Mouse (Mus musculus) CD4-positive, CD25-positive, alpha-beta regulatory T cell, adult 2 months (primary cell): Measurements from ENCODE around the gene Cabp7.

Source experiments
- DNase-seq: peaks from one replicate; pipeline ENCODE4 v3.0.0-alpha.2; 2012; ENCODE audit warnings: low read depth, low spot score

Gene Cabp7

DNA sequence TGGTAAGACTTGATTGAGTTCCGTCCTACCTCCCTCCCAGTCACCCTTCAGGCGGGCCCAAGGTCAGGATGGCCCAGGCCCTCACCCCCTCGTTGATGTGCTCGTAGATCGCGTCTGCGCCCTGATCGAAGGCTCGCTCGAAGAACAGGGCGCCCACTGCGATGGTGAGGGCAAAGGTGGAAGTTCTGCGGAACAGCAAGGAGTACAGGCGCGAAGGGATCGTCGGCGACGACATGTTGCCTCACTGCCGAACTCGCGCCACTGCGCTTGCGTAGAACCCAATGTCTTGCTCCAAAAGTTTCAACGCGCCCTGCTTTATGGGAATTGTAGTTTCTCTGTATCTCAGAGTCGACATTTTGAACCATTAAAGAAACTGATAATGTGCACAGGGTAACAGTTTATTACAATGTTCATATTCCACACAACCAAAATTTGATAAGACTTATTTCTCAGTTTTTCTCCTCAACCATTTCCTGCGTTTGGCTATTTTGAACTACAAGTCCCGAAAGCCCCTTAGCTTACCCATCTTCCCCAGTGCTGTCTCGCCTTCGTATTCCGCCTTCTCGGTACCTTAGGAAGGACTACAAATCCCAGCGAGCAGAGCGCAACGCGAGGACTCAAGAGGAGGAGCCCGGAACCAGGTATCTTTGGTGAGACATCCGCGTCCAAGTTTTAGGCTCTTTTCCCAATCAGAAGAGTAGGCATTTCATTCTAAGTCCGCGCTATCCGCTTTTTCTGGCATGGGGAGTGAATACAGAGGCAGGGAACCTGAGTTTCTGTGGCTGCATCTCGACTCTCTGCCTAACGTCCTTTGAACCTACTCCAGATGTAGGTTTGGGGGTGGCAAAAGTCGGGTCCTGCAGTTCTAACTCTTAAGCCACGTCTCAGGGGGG is 42.3 kb downstream of the Cabp7 start, which contains the start of the genes Uqcr10 and Zmat5:
Uqcr10 (minus strand) TSS at position 271 of the 893 bp plus-strand sequence.
Zmat5 (plus strand) TSS at position 607 of the 893 bp plus-strand sequence.
- peak; percentile 97 for DNase-seq

DNA sequence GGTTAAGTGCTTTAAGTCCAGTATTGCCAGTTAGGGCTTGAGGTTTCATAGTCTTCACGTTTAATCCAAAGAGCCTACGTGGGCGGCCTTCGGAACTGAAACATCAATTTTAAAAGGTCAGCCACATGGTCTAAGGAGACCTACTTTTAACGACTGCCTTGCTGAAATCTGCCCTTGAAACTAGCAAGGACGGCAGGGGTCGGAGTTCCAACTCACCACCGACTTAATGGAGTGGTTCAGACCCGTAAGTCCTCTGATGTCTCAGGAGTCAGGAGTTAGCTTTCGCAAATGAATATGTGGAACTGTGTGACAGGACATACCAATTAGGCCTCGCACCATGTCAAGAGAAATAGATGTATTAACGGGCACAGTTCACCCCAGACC is 42.9 kb downstream of the Cabp7 start:
- no peak for DNase-seq

DNA sequence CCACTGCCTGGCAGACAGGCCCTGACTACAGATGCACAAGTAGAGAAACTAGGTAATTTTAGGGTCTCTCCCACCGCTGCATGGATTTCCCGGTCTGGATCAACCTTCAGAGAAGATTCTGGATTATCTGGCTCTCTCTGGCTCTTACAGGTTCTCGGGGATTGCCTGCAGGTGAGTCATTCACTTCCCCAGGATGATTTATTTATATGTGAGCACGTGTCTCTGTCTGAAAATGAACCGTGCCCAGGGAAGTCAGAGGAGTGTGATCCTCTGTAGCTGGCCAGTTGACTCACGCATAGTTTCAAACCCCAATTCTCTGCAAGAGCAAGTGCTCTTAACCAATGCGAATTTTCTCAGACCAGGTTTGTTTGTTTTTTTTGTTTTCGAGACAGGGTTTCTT is 45.9 kb downstream of the Cabp7 start:
- no peak for DNase-seq

DNA sequence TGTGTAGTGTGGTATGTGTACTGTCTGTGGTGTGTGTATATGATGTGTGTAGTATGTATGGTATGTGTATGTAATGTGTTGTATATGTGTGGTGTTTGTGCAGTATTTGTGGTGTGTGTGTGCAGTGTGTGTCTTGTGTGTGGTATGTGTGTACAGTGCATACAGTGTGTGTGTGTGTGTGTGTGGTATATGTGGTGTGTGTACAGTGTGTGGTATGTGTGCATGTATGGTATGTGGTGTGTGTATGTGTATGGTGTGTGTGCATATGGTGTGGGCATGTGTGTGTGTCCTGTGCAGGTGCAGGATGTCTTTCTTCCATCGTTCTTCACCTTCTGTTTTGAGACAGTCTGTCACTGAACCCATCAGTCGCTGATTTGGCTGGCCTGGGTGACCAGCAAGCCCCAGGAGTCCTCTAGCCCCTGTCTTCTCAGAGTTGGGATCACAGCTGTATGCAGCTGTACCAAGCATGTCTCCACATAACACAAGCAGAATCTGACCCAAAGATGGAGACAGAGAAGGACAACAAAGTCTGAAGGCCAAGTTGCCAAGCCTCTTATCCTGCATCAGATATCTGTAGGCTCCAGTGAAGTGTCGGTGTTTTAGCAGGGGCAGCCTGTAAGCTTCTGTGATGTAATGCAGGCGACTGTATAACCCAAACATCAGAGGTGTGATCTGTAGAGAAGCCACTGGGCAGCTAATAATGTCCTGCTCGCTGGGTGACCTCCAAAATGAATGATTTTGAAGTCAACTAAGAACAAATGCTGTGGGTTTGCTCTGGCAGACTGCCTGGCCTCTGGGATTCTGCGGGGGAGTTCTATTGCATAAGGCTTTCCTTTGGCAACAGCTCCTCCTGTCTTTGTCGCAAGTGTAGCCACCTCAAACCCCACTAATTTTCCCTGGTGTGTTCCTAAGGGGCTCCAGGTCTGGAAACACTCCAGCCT is 49.3 kb downstream of the Cabp7 start:
- DNase-seq = no peak

DNA sequence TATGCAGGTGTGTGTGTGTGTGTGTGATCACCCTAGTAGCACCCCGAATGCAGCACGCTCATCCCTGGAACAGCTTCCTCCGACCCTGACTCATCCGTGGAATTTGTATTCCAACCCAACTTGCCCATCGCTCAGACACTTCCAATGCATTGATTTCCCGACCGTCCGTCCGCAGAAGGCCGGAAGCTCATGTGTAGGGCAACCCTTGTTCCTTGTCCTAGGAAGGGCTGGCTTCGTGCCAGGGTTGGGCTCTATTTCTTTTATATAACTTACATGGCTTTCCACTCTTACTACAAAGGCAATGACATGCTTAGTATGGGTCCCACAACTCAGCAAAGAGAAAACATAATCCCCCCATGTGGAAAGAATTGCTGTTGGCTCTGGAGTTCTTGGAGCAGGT is 54.4 kb downstream of the Cabp7 start:
- no peak for DNase-seq

DNA sequence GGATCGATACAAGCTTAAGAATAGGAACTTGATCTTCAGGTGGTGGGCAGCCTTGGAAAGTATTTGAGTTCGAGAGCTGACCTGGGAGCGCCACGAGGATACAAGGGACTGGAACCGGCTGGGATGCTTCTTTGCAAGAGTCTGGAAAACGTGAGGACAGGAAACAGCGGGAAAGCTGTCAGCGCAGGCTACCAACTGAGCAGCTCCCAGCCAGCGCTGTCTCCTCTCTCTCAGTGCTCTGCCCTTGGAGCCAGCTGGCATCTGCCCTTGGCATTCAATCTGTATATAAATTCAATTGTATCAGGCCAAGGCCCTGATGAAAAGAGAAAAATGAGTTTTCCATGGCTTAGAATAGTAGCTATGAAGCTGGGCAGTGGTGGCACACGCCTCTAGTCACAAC is 55.4 kb downstream of the Cabp7 start:
- no peak for DNase-seq

DNA sequence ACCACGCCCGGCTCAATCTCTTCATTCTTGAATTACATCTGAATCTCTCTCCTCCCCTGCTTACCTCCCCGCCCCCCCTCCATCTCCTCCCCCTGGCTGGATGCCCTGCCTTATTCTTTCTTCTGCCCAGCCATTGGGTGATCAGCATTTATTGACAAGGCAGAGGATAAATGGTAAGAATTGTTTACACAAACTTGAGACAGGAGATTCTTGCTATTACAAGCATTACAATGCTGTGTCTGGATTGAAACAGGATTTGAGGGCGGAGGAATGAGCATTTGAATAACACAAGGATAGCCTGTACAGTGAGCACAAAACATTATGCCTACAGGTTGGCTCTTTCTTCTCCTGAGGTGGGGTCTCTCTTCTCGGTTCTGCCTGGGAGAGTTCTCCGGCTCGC is 56.2 kb downstream of the Cabp7 start:
- no peak for DNase-seq

DNA sequence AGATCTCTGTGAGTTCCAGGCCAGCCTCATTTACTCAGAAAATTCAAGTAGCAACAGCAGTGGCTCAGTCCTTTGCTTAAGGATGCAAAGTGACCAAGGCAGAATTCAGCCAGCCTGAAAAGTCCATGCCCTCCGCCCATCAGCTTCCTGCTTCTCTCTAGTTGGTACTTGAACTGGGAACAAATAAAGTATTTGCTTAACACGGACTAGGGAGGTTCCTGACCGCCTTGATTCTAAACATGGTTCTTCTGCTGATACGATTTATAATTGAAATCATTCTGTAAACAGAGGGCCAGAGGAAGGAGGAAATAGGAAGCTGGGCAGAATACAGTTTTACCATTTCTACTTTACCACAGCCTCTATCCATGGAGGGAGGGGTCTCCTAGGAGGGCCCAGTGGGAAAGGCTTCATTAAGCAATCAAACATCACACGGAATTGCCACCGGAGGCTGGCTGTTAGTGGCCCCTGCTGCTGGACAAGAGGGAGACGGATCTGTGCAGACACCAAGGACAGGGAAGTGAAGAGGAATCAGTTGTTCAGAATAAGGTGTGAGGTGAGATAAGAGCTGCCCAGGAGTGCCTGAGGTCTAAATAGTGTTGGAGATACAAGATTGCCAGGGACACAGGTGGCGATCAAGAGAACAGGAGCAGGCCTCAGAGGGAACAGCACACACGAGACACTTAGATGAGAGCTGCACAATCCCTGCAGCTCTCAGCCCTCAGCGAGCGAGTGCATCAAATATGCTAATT is 57.8 kb downstream of the Cabp7 start:
- DNase-seq = no peak

DNA sequence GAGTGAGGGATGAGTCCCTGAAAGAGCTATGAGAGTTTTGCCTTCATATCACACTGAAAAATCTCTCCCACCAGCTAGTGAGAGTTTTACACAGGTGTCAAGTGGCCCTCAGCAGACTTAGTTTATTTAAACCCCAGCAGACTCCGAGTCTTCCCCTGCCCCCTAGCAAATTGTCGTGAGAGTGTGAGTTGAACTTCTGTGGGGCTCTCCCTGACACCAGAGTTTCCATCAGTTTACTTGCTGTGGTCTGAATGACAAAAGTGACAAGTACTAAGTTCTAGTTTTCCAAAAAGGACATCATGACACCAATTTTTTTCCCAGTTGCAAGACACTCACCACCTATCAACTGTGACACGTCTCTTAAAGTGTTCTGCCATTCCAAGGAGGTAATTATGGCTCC is 58.7 kb downstream of the Cabp7 start:
- DNase-seq = peak; percentile 15

DNA sequence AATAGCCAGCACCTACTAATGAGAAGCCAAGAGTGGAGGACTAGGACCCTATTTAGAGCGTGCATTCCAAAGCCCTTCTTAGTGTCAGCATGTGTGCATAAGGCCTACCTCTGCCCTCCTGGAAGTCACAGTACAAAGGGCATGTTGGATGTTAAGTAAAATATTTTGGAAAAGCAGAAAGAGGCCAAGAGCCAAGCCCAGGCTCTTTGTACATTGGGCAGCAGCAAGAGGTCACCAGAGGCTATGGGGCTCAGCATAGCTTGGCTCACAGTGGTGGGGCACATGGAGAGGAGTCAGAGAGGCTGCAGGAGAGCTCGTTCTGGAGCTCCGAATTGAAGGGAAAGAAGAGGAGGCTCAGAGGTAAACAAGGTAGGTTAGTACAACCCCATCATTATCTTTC is 59.6 kb downstream of the Cabp7 start:
- DNase-seq = no peak
